ENCODE assay signal across 8 mouse cellular contexts in the genomic region with DNA sequence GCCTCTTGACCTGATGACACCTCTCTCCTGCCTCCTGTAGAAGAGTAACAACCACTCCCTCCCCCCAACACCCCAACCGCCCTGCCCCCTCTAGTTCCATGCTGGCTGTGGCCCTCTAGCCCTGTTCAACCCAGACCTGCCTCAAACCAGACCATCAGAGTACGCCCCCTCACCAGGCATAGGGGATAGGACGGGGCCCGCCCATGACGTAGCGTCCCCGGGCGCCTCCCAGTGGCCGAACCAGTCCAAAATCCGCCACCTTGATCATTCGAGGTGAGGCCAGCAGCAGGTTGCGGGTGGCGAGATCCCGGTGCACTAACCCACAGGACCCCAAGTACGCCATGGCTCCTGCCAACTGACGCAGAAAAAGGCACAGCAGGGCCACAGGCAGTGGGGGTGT. TPM values are rescaled to one million over a fixed set of nuclear protein-coding genes. Genes with fewer than 3 reads are reported as not detected.
DNase-seq lines count a peak whose midpoint lies in the region; ATAC-seq and TF ChIP-seq lines count a peak whose summit lies in the region.

No protein-coding gene starts in this region.

- no peak for DNase-seq in left cerebral cortex, adult 2 months (ENCODE audit: extremely low spot score in 1 of 2, low spot score in 2 of 2)
- no peak for DNase-seq in left cerebral cortex, postnatal 36 days (ENCODE audit: low spot score in 2 of 2)
- peak; percentile 47 for DNase-seq in brain, embryonic 14.5 days (ENCODE audit: low read depth)
- DNase-seq in limb, embryonic 11.5 days (ENCODE audit: low spot score): peak; percentile 76
- peak; percentile 69 for DNase-seq in neural tube, embryonic 11.5 days (ENCODE audit: low spot score)
- no peak for DNase-seq in right cerebral cortex, postnatal 36 days (ENCODE audit: low spot score in 2 of 2)
- DNase-seq in layer of hippocampus, postnatal 10 days (ENCODE audit: low spot score in 2 of 2): no peak

- H3K4me2 ChIP-seq in forebrain, embryonic 15.5 days (replicated peaks): no peak overlapping the region
- H3K4me2 ChIP-seq in limb, embryonic 11.5 days (ENCODE audit: low read depth, severe bottlenecking): no peak overlapping the region
- no peak overlapping the region for H3K4me2 ChIP-seq in neural tube, embryonic 11.5 days (ENCODE audit: low read depth)

- no peak overlapping the region for H3K9ac ChIP-seq in forebrain, embryonic 15.5 days (replicated peaks)
- H3K9ac ChIP-seq in limb, embryonic 11.5 days (ENCODE audit: low read length): no peak overlapping the region
- no peak overlapping the region for H3K9ac ChIP-seq in neural tube, embryonic 11.5 days (ENCODE audit: low read length)

- ATAC-seq in forebrain, embryonic 15.5 days (replicated peaks): peak; percentile 71; the same call in 1 of the 2 replicates
- ATAC-seq in limb, embryonic 11.5 days (ENCODE audit: insufficient number of reproducible peaks, low FRiP score, low TSS enrichment, low read depth): peak; percentile 81; the same call in 1 of the 2 replicates
- 0 out of 2 replicates have a peak, but pooled peaks have one; percentile 63 for ATAC-seq in neural tube, embryonic 11.5 days (ENCODE audit: insufficient read depth, low FRiP score, low TSS enrichment)

- H3K4me3 ChIP-seq in left cerebral cortex, adult 2 months: no peak overlapping the region
- H3K4me3 ChIP-seq in forebrain, embryonic 15.5 days: no peak overlapping the region
- no peak overlapping the region for H3K4me3 ChIP-seq in limb, embryonic 11.5 days (ENCODE audit: low read depth, low read length)
- H3K4me3 ChIP-seq in neural tube, embryonic 11.5 days (ENCODE audit: low read depth, low read length): no peak overlapping the region

- H3K4me1 ChIP-seq in forebrain, embryonic 15.5 days: peaks cover 7% of the 10 kb centered on the region
- H3K4me1 ChIP-seq in limb, embryonic 11.5 days (ENCODE audit: control insufficient read depth, insufficient read depth, low read length): no peaks in the 10 kb centered on the region
- H3K4me1 ChIP-seq in neural tube, embryonic 11.5 days (ENCODE audit: control insufficient read depth, insufficient read depth, low read length): no peaks in the 10 kb centered on the region

- H3K9me3 ChIP-seq in forebrain, embryonic 15.5 days: no peaks in the 10 kb centered on the region
- no peaks in the 10 kb centered on the region for H3K9me3 ChIP-seq in limb, embryonic 11.5 days (ENCODE audit: control insufficient read depth, low read length)
- no peaks in the 10 kb centered on the region for H3K9me3 ChIP-seq in neural tube, embryonic 11.5 days (ENCODE audit: control insufficient read depth, low read length)

- peaks cover 15% of the 10 kb centered on the region for H3K36me3 ChIP-seq in forebrain, embryonic 15.5 days
- peaks cover 9% of the 10 kb centered on the region; the same call in 1 of the 2 replicates for H3K36me3 ChIP-seq in limb, embryonic 11.5 days (ENCODE audit: control insufficient read depth, insufficient read depth, low read length)
- peaks cover 3% of the 10 kb centered on the region for H3K36me3 ChIP-seq in neural tube, embryonic 11.5 days (ENCODE audit: control insufficient read depth, insufficient read depth, low read length)

- TF ChIP-seq CTCF in left cerebral cortex, adult 2 months (IDR thresholded peaks at IDR 0.05): peak; percentile 46
- peak; percentile 52; the same call in 1 of the 2 replicates for TF ChIP-seq CTCF in brain, embryonic 14.5 days (IDR thresholded peaks at IDR 0.05; ENCODE audit: borderline replicate concordance, extremely low read depth, insufficient read depth, insufficient read length)

- no peak for TF ChIP-seq POLR2A in brain, embryonic 14.5 days (IDR thresholded peaks at IDR 0.05; ENCODE audit: borderline replicate concordance, extremely low read depth, insufficient read depth, insufficient read length, poor library complexity, severe bottlenecking)

- H3K27me3 ChIP-seq in forebrain, embryonic 15.5 days: peaks cover 14% of the 10 kb centered on the region; the same call in 1 of the 2 replicates
- H3K27me3 ChIP-seq in limb, embryonic 11.5 days (ENCODE audit: control insufficient read depth, insufficient read depth, low read length): peaks cover 18% of the 10 kb centered on the region
- peaks cover 13% of the 10 kb centered on the region for H3K27me3 ChIP-seq in neural tube, embryonic 11.5 days (ENCODE audit: control insufficient read depth, insufficient read depth, low read length)

- no peak overlapping the region for H3K27ac ChIP-seq in left cerebral cortex, adult 2 months
- H3K27ac ChIP-seq in forebrain, embryonic 15.5 days (replicated peaks): no peak overlapping the region
- no peak overlapping the region for H3K27ac ChIP-seq in limb, embryonic 11.5 days (replicated peaks; ENCODE audit: low read depth, low read length)
- no peak overlapping the region for H3K27ac ChIP-seq in neural tube, embryonic 11.5 days (ENCODE audit: low read depth, low read length)

- WGBS in forebrain, embryonic 15.5 days: 19% methylated on average over 16 of the region's 16 CpGs
- WGBS in limb, embryonic 11.5 days: 20% methylated on average over 16 of the region's 16 CpGs
- 30% methylated on average over 16 of the region's 16 CpGs for WGBS in neural tube, embryonic 11.5 days

- intact Hi-C loops in left cerebral cortex, adult 2 months (cut with DNase I): no loop called here
- intact Hi-C loops in left cerebral cortex, postnatal 36 days (cut with DNase I): no loop called here

RNA-seq across cellular contexts. Expression of gene Tnk1, which starts 3.2 kb away (rescaled TPM):
- total RNA-seq in left cerebral cortex, adult 2 months (2021): under 1 TPM in 1 of 2 experiments, not detected in 1; 0.20 TPM
- total RNA-seq in left cerebral cortex, postnatal 36 days (2021): not detected
- polyA plus RNA-seq in brain, embryonic 14.5 days (2012; rRNA removed): 0.18 and 0.29 TPM in 2 replicates
- 0.27 and 0.36 TPM in 2 replicates for polyA plus RNA-seq in forebrain, embryonic 15.5 days (2015; fragmentation: Nextera tagmentation; extraction: Ambion mirVana)
- polyA plus RNA-seq in limb, embryonic 11.5 days (2014; fragmentation: Nextera tagmentation; extraction: Ambion mirVana): 0.89 and 1.2 TPM in 2 replicates
- polyA plus RNA-seq in neural tube, embryonic 11.5 days (2014; fragmentation: Nextera tagmentation; extraction: Ambion mirVana): 0.23 and 0.72 TPM in 2 replicates
- total RNA-seq in layer of hippocampus, postnatal 10 days (2021): under 1 TPM in 1 of 2 experiments, not detected in 1; 0.25 TPM

RNA-seq across cellular contexts. Expression of gene Plscr3, which starts 9.2 kb away (rescaled TPM):
- 10 to 100 TPM; 19.5 to 22.5 TPM for total RNA-seq in left cerebral cortex, adult 2 months (2021)
- 10 to 100 TPM; 18.4 to 18.7 TPM for total RNA-seq in left cerebral cortex, postnatal 36 days (2021)
- 86.3 and 105 TPM in 2 replicates for polyA plus RNA-seq in brain, embryonic 14.5 days (2012; rRNA removed)
- polyA plus RNA-seq in forebrain, embryonic 15.5 days (2015; fragmentation: Nextera tagmentation; extraction: Ambion mirVana): 51.0 and 51.2 TPM in 2 replicates
- 115 TPM in 2 replicates for polyA plus RNA-seq in limb, embryonic 11.5 days (2014; fragmentation: Nextera tagmentation; extraction: Ambion mirVana)
- polyA plus RNA-seq in neural tube, embryonic 11.5 days (2014; fragmentation: Nextera tagmentation; extraction: Ambion mirVana): 75.4 and 83.7 TPM in 2 replicates
- total RNA-seq in layer of hippocampus, postnatal 10 days (2021): 10 to 100 TPM; 31.2 to 37.7 TPM

RNA-seq across cellular contexts. Expression of gene Tmem256, which starts 17.0 kb away (rescaled TPM):
- total RNA-seq in left cerebral cortex, adult 2 months (2021): 100 to 1,000 TPM; 113 to 126 TPM
- 100 to 1,000 TPM; 111 to 130 TPM for total RNA-seq in left cerebral cortex, postnatal 36 days (2021)
- polyA plus RNA-seq in brain, embryonic 14.5 days (2012; rRNA removed): 167 and 271 TPM in 2 replicates
- polyA plus RNA-seq in forebrain, embryonic 15.5 days (2015; fragmentation: Nextera tagmentation; extraction: Ambion mirVana): 333 and 335 TPM in 2 replicates
- 285 and 304 TPM in 2 replicates for polyA plus RNA-seq in limb, embryonic 11.5 days (2014; fragmentation: Nextera tagmentation; extraction: Ambion mirVana)
- polyA plus RNA-seq in neural tube, embryonic 11.5 days (2014; fragmentation: Nextera tagmentation; extraction: Ambion mirVana): 289 and 296 TPM in 2 replicates
- total RNA-seq in layer of hippocampus, postnatal 10 days (2021): 100 to 1,000 TPM; 148 to 153 TPM

RNA-seq across cellular contexts. Expression of gene Nlgn2, which starts 17.8 kb away (rescaled TPM):
- 100 to 1,000 TPM; 236 to 243 TPM for total RNA-seq in left cerebral cortex, adult 2 months (2021)
- total RNA-seq in left cerebral cortex, postnatal 36 days (2021): 100 to 1,000 TPM; 239 to 241 TPM
- polyA plus RNA-seq in brain, embryonic 14.5 days (2012; rRNA removed): 123 and 183 TPM in 2 replicates
- polyA plus RNA-seq in forebrain, embryonic 15.5 days (2015; fragmentation: Nextera tagmentation; extraction: Ambion mirVana): 20.9 and 21.3 TPM in 2 replicates
- polyA plus RNA-seq in limb, embryonic 11.5 days (2014; fragmentation: Nextera tagmentation; extraction: Ambion mirVana): 5.8 and 6.2 TPM in 2 replicates
- polyA plus RNA-seq in neural tube, embryonic 11.5 days (2014; fragmentation: Nextera tagmentation; extraction: Ambion mirVana): 10.9 and 11.4 TPM in 2 replicates
- 100 to 1,000 TPM; 227 to 245 TPM for total RNA-seq in layer of hippocampus, postnatal 10 days (2021)

RNA-seq across cellular contexts. Expression of gene Tmem95, which starts 22.5 kb away (rescaled TPM):
- not detected for total RNA-seq in left cerebral cortex, adult 2 months (2021)
- total RNA-seq in left cerebral cortex, postnatal 36 days (2021): not detected
- polyA plus RNA-seq in brain, embryonic 14.5 days (2012; rRNA removed): not detected in 2 replicates
- not detected in 2 replicates for polyA plus RNA-seq in forebrain, embryonic 15.5 days (2015; fragmentation: Nextera tagmentation; extraction: Ambion mirVana)
- not detected in 2 replicates for polyA plus RNA-seq in limb, embryonic 11.5 days (2014; fragmentation: Nextera tagmentation; extraction: Ambion mirVana)
- polyA plus RNA-seq in neural tube, embryonic 11.5 days (2014; fragmentation: Nextera tagmentation; extraction: Ambion mirVana): not detected in 2 replicates
- total RNA-seq in layer of hippocampus, postnatal 10 days (2021): not detected

Comparison
In these comparisons a context has a peak if more than half of its experiments do, and no peak if none do; other contexts are left out.
1. DNase-seq: peak in brain, embryonic 14.5 days (single experiment), limb, embryonic 11.5 days (single experiment) and neural tube, embryonic 11.5 days (single experiment); none in left cerebral cortex, adult 2 months (0 of 2), left cerebral cortex, postnatal 36 days (0 of 2), right cerebral cortex, postnatal 36 days (0 of 2) and layer of hippocampus, postnatal 10 days (0 of 2).
2. Peak in every context shown above with its lines, with median percentiles within 50 percentile points of each other: ATAC-seq.